Mouse (Mus musculus) thymus, adult 18-20 months (tissue): ENCODE measurements around the gene Rhov.

Experiments
- DNase-seq, 2 experiments: peaks; one replicate each; pipeline ENCODE4 v3.0.0; 2022; ENCODE audit warnings: mixed read lengths in 2 of 2

Gene Rhov

DNA sequence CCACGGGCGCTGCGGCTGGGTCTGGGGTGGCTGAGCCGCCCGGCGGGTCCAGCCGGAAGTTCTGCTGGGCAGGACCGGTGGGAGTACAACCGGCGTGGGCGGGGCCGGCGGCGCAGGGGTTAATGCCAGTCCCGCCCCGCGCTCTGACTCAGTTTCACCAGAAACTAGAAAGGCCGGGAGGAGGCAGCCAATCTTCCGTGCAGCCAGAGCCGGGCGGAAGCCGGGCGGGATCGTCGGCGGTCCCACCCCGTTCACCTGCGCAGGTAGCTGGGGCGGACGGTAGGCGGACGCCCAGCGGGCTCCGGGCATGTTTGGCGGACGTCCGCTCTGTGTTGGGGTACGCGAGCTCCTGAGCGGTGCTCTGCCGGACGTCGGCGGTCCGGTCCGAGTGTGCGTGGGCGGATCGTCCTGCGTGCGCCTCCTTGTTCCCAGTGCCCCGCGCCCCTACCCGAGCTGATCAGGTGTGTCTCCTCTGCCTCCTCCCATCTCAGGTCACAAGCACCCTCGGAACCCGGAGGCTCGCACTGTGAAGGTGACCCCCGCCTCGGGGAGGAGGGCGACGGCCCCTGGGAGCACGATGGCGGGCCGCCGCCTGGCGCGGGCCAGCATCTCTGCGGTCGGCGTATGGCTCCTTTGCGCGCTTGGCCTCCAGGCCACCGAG lies 33.7 kb downstream of the Rhov start, which contains the start of gene Spint1:
TSS of gene Spint1 (plus strand) at position 153 of the 661 bp plus-strand sequence.
- no peak for DNase-seq

DNA sequence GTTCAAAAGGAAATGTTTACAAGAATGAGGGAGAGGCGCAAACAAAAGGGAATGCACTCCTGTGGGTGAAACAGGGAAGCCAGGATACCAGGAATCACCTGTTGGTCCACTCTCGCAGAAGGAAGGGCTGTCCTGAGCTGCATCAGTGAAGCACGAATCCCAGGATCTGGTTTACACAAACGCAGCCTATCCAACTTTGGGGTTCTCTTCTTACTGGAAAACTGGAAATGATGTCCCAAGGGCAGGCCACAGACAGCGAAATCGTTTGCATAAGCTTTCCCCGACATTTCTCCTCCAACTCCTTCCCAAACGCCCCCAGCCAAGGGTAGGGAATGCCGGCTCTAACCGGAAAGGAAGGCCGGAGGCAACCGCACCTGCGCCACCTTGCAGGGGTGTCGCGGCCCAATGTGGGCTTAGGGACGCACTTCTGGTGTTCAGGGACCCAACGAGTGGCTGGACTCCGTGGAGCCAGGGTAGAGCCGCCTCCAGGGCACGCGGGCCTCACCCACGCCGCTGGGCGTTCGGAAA lies 34.3 kb downstream of the Rhov start:
- no peak for DNase-seq

DNA sequence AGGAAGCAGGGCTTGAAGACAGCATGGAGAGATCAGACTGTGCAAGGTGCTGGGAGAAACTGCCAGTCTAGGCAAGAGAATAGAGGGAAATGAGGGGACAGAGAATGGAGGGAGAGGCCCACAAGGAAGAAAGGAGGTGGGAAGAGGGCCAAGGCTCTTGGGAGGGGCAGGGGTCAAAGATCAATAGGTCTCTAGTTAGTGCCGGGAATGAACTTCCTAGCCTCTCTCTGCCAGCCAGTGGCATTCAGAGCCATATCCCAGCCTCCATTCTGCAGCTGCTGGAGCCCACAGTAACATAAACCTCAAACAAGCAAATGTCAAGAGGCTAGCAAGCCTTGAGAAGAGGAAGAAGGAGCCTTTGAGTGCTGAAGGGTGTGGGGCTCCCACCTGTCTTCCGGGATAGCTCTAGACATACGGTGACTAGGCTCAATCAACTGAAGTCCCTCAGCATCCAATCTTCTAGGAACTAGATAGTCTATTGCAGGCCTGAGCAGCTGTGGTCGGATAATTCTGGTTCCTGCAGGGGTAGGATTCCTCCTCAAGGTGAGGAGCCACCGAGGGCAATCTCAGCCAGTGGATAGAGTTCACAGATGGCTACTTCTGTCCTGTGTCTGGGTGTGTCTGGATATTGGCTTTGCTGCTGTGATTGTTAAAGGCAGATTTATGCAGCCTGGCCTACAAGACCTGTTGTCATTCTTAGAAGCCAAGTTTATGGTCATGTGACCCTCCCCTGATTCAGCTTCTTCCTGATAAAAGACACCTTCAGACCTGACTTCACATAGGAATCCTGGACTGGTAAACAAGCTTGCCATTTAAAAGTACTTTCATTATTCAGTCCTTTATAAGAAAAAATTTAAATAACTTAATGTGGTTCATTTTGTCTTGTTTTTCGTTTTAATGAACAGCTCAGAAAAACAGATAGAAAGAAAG lies 41.0 kb downstream of the Rhov start, which contains the start of gene Ppp1r14d:
TSS of gene Ppp1r14d (minus strand) at position 132 of the 930 bp plus-strand sequence.
- no peak for DNase-seq
